Mouse (Mus musculus): ENCODE data around the gene Ints13.

DNA sequence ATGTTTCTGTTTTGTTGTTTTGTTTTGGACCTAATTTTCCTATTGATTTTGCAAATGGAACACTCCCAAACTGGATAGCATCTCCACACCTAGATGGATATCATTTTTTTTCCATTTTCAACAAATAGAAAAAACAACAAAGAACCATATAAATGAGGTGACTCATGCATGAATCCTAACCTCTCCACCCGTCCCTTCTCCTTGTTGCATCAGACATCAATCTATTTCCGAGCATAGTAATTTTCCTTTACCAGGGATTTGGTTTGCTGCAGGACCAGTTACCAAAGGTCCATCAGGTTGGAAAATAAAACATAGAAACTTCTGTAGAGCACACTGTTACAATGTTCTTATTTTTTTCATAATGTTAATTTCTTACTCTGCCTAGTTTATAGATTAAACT lies 58.6 kb downstream of the Ints13 start:
- TF ChIP-seq TCF12 (IDR thresholded peaks at IDR 0.05; ENCODE audit: low read depth, low read length) = no peak
- no peak for TF ChIP-seq MYC (IDR thresholded peaks at IDR 0.05; ENCODE audit: low read depth, low read length)
- TF ChIP-seq USF1 (IDR thresholded peaks at IDR 0.05; ENCODE audit: low read depth, low read length) = no peak
- TF ChIP-seq CHD2 (IDR thresholded peaks at IDR 0.05; ENCODE audit: low read length) = no peak
- TF ChIP-seq CTCF (conservative IDR thresholded peaks at IDR 0.05 in 1 of 2, IDR thresholded peaks at IDR 0.05 in 1 of 2; ENCODE audit: low read depth in 2 of 2, low read length in 2 of 2) = no peak
- TF ChIP-seq UBTF (IDR thresholded peaks at IDR 0.05; ENCODE audit: low read depth, low read length) = no peak
- TF ChIP-seq POLR2A (IDR thresholded peaks at IDR 0.05; ENCODE audit: low read depth, low read length) = no peak
- no peak for TF ChIP-seq RAD21 (IDR thresholded peaks at IDR 0.05; ENCODE audit: low read depth, low read length)
- TF ChIP-seq EP300 (IDR thresholded peaks at IDR 0.05; ENCODE audit: low read length) = no peak
- TF ChIP-seq BHLHE40 (IDR thresholded peaks at IDR 0.05; ENCODE audit: low read depth, low read length) = no peak
- TF ChIP-seq TBP (conservative IDR thresholded peaks at IDR 0.05; ENCODE audit: low read depth, low read length) = no peak
- TF ChIP-seq MAZ (IDR thresholded peaks at IDR 0.05; ENCODE audit: low read depth, low read length) = no peak
- TF ChIP-seq MEF2A (IDR thresholded peaks at IDR 0.05; ENCODE audit: borderline replicate concordance, low read depth, low read length) = no peak

All from CH12.LX (cell line).